Mouse (Mus musculus): ENCODE measurements around the gene Lmtk2.
A peak's percentile ranks its signal among the peaks of the same experiment; 100 is the strongest.

Gene Lmtk2

DNA sequence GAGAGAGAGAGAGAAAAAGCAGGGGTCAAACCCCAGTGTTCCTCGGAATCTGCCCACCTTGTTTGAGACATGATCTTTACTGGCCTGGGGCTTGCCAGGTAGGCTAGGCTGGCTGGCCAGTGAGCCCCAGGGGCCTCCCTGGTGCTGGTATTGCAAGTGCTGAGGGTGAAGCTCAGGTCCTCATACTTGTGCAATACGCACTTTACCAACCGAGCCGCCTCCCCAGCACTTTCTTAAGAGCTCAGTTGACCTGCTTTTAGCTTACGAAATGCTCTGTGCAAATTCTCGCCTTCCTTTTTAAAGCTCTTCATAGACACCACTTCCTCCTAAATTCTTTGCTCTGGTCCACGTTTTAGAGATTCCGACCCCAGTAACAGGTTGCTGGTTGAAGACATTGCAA is 9.0 kb downstream of the Lmtk2 start:
- DNase-seq (ENCODE audit: low spot score in 2 of 2) = no peak

DNA sequence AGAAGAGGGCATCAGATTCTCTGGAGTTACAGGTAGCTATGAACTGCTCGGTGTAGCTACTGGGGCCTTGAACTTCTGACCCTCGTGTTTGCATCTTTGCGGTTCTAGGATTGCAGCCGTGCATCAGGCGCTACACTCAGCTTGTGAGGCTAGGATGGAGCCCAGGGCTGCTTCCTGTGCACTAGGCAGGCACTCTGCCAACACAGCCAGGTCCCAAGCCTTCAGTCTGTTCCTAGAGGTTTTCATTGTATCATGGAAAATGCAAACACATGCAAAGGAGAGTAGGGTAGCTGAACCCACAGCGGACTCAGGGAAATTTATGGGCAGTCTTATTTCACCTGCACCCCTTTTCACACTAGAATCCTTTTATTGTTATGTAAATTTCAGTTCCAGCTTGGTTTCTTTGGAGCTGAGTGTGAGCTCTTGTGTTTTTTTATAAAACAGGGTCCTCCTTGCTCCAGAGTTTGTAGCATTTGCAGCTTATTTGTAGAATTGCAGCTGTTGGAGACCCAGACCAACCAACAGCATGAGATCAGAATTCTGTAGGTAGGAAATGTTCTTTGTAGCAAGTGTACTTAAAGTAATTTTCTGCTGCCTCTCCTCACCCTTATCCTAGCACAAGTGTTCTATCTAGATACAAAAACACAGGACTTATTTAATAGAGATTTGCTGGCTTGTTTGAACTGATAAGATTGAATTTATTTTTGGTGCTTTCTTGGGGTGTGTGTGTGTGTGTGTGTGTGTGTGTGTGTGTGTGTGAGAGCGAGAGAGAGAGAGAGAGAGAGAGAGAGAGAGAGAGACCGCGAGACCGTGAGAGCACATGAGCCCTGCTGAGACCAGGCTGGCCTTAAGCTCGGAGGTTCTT is 12.6 kb downstream of the Lmtk2 start:
- DNase-seq (ENCODE audit: low spot score in 2 of 2) = no peak

- DNase-seq (ENCODE audit: low spot score in 2 of 2) = no peak
These were observed 13.8 kb downstream of the Lmtk2 start for GRCm38 (mm10) chr5:144114068-144114467.

GRCm38 (mm10) chr5:144114970-144115627 is 14.9 kb downstream of the Lmtk2 start:
- no peak for DNase-seq (ENCODE audit: low spot score in 2 of 2)

DNA sequence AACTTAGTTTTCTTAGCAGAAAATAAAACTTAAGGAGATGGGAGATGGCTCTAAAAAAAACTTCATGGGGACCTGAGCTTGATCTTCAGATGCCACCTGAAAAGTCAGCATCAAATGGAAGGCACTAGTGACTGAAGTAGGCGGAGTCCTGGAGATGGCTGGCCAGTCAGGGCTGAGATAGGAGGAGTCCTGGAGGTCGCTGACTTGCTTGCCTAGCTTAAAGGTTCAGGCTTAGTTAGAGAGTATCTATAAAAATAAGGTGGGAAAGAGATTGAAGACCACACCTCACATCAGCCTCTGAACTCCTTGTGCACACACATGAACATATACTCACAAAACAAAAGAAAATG is 15.4 kb downstream of the Lmtk2 start:
- no peak for DNase-seq (ENCODE audit: low spot score in 2 of 2)

GRCm38 (mm10) chr5:144118271-144118670 is 18.0 kb downstream of the Lmtk2 start:
- no peak for DNase-seq (ENCODE audit: low spot score in 2 of 2)

DNA sequence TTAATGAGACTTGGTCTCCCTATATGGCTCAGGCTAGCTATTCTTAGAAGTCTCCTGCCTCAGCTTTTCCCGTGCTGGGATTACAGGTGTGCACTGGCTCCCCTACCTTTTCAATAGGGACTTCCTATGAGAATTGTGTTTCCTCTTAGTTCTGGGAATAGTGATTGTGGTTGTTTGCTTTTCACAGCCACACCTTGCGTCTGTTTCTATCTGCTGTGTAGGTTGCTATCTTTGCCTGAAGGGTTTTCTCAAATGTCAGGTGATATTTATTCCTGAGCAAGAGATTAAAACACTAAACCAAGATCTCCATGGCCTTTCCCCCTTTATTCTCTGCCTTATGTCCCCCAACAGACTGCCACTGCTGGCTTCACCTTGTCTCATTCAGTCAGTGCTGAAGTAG is 19.1 kb downstream of the Lmtk2 start:
- DNase-seq (ENCODE audit: low spot score in 2 of 2) = no peak

DNA sequence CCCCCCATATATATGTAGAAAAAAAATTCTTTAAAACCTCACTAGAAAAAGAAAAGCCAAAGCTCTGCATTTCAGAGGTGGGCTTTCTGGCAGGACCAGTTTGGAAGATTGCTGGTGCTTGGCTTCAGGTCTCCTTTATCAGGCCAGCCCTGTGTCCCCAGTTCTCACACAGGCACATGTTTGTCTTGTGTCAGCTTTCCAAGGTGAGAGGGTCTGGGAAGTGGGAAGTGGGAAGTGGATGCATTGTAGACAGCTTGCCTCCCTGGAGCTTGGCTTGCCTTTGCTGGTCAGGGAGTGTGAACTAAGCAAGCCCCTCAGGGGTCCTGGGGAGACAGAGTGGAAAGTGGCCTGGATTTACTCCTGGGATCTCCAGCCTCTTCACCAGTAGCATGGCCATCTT is 21.3 kb downstream of the Lmtk2 start:
- DNase-seq (ENCODE audit: low spot score in 2 of 2) = no peak

GRCm38 (mm10) chr5:144125979-144126755 is 25.9 kb downstream of the Lmtk2 start:
- DNase-seq (ENCODE audit: low spot score in 2 of 2) = no peak

GRCm38 (mm10) chr5:144143531-144143930 is 43.3 kb downstream of the Lmtk2 start:
- DNase-seq (ENCODE audit: low spot score in 2 of 2) = no peak

DNA sequence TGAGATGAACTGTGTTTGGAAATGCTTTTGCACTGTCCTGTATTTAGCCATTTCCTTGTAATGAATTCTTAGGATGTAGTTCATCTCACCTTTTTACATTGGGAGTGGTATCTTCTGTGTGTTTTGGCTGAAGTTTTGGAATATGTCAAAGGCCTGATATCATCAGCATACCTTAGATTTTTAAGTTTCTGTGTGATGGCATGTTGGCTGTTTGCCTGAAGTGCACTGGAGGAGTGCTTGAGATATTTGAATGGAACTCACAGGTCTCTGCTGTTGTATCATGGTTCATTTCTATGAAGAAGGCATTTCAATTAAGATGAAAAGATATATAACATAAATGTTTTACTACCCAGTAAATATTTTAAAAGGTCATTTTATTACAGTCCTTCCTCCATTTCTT is 46.7 kb downstream of the Lmtk2 start:
- no peak for DNase-seq (ENCODE audit: low spot score in 2 of 2)

DNA sequence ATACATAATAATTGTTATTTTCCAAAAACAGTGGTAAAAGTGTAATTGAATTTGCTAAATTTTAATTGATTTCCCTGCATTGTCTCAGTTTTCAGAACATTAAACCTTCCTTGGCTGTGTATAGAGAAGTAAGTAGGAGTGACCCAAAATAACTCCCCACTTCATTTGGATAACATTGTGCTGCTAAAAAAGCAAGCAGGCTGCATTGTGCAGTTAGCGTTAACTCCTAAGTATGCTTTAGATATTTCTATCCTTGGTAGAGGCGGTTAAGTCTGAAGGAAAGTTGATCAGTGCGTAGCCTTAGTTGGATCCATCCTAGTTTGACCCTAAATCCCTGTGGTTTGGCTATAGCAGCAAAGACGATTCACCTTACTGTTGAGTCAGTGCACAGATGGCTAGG is 49.3 kb downstream of the Lmtk2 start:
- no peak for DNase-seq (ENCODE audit: low spot score in 2 of 2)

DNA sequence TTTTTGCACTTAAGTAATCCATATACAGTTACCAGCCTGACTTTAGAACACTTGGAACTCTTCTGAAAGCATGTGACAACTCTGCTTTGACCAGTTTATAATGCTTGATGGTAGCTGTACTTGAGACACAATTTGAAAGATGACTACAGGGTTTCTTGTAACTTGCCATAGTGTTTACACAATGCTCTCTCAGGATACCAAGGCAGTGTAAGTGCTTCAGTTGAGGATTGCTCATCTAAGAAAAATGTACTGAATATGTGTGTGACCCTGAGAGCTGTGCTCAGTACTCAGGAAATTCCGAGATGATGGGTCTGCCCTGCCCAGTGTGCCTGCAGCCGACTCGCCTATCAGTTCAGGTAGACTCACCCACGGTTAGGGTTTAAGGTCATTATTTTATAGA is 51.0 kb downstream of the Lmtk2 start:
- DNase-seq (ENCODE audit: low spot score in 2 of 2) = no peak

GRCm38 (mm10) chr5:144154528-144154927 is 54.3 kb downstream of the Lmtk2 start:
- peak; percentile 78 to 82 for DNase-seq (ENCODE audit: low spot score in 2 of 2)

- DNase-seq (ENCODE audit: low spot score in 2 of 2) = peak in 1 of 2 experiments; percentile 50
These were observed 58.4 kb downstream of the Lmtk2 start for GRCm38 (mm10) chr5:144158604-144159003.

DNA sequence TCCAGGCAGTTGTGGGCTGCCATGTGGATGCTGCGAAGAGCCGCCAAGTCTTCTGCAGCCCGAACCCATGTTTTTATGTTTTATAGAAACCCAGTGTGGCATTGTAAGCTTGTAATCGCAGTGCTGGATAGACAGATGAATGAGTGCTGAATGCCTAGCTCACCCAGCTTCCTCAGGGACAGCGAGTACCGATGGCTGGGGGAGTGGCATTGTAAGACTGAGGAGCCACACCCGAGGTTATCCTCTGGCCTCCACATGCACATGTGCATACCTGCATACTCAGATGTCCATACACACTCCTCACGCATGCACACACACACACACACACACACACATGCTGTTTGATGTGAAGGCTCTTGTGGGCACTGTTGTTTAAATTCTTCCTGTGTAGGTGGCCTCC is 58.9 kb downstream of the Lmtk2 start:
- no peak for DNase-seq (ENCODE audit: low spot score in 2 of 2)

DNA sequence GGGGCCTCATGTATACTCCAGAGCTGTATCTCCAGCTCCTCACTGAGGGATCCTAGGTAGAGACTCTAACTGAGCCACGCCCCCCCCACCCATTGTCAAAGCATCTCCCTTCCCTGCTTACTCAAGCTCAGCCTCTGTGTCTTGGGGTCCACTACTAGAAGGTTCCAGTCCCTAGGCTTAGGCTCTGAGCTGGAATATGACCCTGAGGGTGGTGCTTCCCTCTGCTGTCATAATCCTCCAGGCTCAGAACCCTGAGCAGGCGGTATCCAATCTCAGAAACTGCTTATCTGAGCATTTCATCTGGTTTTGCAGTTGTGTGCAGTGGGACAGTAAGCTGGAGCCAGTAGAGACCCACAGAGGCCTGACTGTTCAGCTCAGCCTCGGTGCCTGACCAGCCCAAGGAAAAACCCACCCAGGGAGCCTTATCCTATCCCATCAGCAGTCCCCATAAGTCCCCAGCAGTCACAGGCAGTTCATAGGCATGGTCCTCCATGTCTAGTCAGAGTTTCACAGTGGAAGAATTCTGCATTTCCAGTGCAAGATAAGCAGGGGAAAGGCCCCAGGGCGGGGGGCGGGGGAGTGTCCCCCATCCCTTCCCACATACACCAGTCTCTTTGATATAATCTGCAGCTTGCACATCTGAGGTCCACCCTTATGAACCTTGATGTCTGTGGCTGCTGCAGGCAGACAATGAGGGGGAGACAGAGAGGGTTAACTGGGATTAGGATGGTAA is 62.0 kb downstream of the Lmtk2 start:
- DNase-seq (ENCODE audit: low spot score in 2 of 2) = no peak

DNA sequence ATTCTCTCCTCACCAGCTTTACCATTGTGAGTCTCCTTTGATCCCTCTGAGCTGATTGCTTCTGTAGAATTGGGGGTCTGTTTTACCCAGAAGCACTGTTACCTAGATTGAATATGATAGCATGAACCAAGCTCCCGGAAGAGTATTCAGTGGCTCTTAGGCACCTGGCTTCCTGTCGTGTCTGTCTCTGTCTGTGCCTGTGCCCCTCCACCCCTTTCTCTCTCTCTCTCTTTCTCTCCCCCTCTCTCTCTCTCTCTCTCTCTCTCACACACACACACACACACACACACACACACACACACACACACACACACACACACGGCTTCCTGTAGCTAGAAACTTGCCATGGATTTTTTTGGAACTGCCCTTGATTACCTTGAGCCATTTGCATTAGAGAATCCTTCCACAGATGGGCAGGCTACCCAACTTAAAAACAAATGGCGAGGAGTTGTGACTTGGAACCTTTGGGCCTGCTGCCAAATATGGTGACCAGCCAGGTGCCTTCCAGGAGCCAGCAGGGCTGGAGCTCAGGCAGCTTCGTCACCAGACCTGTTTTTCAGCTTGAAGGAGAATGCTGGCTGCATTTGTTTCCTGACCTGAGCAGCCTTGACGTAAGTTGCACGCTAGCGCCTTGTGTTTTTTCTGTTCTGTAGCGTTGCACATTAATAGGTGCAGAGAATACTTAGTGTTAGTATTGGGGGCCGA is 62.7 kb downstream of the Lmtk2 start:
- no peak for DNase-seq (ENCODE audit: low spot score in 2 of 2)

- DNase-seq (ENCODE audit: low spot score in 2 of 2) = no peak
These were observed 65.5 kb downstream of the Lmtk2 start for GRCm38 (mm10) chr5:144165756-144166155.

DNA sequence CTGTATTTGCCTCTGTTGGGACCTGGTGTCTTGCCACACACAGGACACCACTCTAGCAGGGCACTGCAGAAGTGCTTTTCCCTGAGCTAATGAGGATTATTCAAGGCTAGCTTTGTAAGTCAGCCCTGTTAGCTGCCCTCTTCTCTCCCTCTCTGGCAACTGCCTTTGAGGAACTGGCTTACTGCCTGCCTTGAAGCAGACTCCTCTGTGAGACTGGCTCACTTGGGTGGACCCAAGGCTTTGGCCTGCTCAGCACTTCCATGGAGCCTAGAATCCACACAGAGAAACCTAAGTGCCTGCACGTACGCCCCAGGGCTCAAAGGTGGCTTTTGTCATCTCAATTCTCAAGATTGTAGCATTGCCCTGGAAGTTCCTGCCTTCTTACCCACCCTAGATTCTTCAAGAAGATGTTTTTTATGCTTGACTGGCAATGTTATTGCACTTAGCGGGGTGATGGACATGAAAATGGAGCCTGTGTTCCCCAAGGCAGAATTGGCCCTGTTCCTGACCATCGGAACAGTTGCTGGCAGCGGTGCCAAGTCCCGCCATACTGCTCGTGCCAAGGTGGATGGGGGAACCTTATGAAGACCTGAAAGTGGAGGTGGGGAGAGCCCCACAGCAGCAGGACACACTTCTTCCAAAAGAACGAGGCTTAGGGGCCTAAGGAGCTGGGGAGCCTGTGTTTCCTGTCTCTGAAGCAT is 69.2 kb downstream of the Lmtk2 start:
- no peak for DNase-seq (ENCODE audit: low spot score in 2 of 2)

DNA sequence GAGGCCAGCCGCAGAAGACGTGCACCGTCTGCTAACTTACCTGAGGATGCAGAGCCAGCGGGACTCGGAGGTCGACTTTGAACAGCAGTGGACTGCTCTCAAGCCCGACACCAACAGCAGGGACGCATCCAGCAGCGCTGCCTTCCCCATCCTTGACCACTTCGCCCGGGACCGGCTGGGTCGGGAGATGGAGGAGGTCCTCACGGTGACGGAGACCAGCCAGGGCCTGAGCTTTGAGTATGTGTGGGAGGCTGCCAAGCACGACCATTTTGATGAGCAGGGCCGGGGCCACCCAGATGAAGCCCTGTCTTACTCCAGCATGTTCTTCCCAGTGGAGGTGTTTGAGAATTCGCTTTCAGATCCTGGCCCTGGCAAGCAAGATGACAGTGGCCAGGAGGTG is 73.4 kb downstream of the Lmtk2 start:
- no peak for DNase-seq (ENCODE audit: low spot score in 2 of 2)
